Mouse (Mus musculus) forebrain, embryonic 15.5 days (tissue): Measurements from ENCODE around the gene Sult1c1. TPM values are rescaled to one million over a fixed set of nuclear protein-coding genes. Genes with fewer than 3 reads are reported as not detected.
"Not testable (repeated sequence)": the region's sequence is repeated elsewhere in the genome, so short reads cannot be mapped to it uniquely, and the experiment has no call there.

Source experiments
- ATAC-seq: fragments of 200-750 bp; cut with Nextera tagmentation; replicated peaks from 2 replicates; pipeline ENCODE4 v1.8.0; 2017; ENCODE audit warnings: mild to moderate bottlenecking, moderate TSS enrichment, moderate library complexity
- H3K27ac ChIP-seq: fragments of 300-500 bp; sonication (generic); replicated peaks from 2 replicates; pipeline ENCODE4 v1.5.1; 2015; ENCODE audit warnings: mild to moderate bottlenecking, inconsistent platforms
- H3K27me3 ChIP-seq: fragments of 300-500 bp; sonication (generic); 2 replicates; pipeline ENCODE4 v1.6.1; 2015; ENCODE audit warnings: inconsistent platforms
- H3K36me3 ChIP-seq: fragments of 300-500 bp; sonication (generic); 2 replicates; pipeline ENCODE4 v1.6.1; 2015; ENCODE audit warnings: mild to moderate bottlenecking, inconsistent platforms
- H3K4me1 ChIP-seq: fragments of 300-500 bp; sonication (generic); 2 replicates; pipeline ENCODE4 v1.6.1; 2015; ENCODE audit warnings: inconsistent platforms
- H3K4me2 ChIP-seq: fragments of 300-500 bp; sonication (generic); replicated peaks from 2 replicates; pipeline ENCODE4 v1.6.1; 2015; ENCODE audit warnings: mild to moderate bottlenecking, inconsistent platforms
- H3K4me3 ChIP-seq: fragments of 300-500 bp; sonication (generic); 2 replicates; pipeline ENCODE4 v1.5.1; 2015; ENCODE audit warnings: mild to moderate bottlenecking, inconsistent platforms
- H3K9ac ChIP-seq: fragments of 300-500 bp; sonication (generic); replicated peaks from 2 replicates; pipeline ENCODE4 v1.6.1; 2015; ENCODE audit warnings: mild to moderate bottlenecking, inconsistent platforms
- H3K9me3 ChIP-seq: fragments of 300-500 bp; sonication (generic); 2 replicates; pipeline ENCODE4 v1.6.1; 2016; ENCODE audit warnings: inconsistent platforms
- WGBS: fragments of 180-500 bp; shearing (Covaris S2); methylation state at CpG from one replicate; pipeline ENCODE4 v1.1.7; 2015; ENCODE audit warnings: mixed read lengths; 5-methylcytosine and 5-hydroxymethylcytosine counted together
- polyA plus RNA-seq: library from polyadenylated mRNA; unstranded; fragments of >200 nt; fragmentation: Nextera tagmentation; extraction: Ambion mirVana; gene quantifications from 2 replicates; pipeline ENCODE4 v1.2.1, GENCODE M21; 2015

The Sult1c1 gene
- 0.10 TPM in 1 of 2 replicates, not detected in the other for polyA plus RNA-seq

DNA sequence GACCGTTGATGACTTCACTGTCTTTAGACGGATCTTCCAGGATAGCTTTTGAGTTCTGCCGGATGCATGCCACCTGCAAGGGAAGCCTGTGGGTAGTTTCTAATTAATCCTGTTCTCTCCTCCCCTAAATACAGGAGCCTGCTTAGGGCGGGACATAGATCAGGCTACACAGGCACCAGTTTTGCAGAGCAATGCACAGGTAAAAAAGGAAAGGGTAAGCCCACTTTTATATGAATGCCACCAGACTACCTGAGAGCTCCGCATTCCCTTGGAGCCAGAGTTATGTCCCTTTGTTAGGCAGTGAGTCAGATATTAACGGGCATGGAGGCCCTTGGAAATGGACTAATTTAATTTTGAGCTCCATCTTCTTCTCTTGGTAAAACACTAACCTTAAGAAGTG lies at the start of gene Sult1c1:
Gene Sult1c1 (minus strand): TSS at position 101 of the 400 bp plus-strand sequence.
- ATAC-seq = no peak
- Histone ChIP-seq H3K9me3 (no peaks in the 10 kb centered on the region), H3K9ac (no peak within 1 kb of the TSS), H3K4me2 (no peak within 1 kb of the TSS), H3K4me3 (no peak within 1 kb of the TSS), H3K36me3 (no peaks in the 10 kb centered on the region), H3K27ac (no peak within 1 kb of the TSS), H3K27me3 (no peaks in the 10 kb centered on the region), H3K4me1 (no peaks in the 10 kb centered on the region)
- WGBS = 82% methylated on average over 6 of the region's 6 CpGs

DNA sequence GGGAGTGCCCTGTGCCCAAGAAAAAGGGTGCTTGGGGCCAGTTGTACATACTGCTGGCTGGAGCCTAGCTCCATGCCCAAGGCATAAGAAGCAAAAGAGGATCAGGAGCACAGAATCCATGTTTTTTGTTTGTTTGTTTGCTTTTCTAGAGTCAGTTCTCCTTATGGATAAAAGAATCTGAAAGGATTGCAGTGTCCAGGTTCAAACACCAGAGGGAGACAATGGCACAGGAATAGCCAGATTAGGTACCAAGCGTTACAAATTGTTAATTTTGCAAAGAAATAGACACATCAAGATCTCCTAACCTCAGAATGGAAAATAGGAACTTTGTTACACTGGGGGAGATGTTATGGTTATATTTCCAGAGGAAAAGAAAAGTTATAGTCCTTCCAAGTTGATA lies 23.7 kb upstream of the Sult1c1 start:
- Histone ChIP-seq H3K27me3 (no peaks in the 10 kb centered on the region), H3K4me3 (no peak overlapping the region), H3K9ac (no peak overlapping the region), H3K27ac (no peak overlapping the region), H3K9me3 (no peaks in the 10 kb centered on the region), H3K4me1 (no peaks in the 10 kb centered on the region), H3K4me2 (no peak overlapping the region), H3K36me3 (no peaks in the 10 kb centered on the region)
- 7% methylated on average over 1 of the region's 1 CpGs for WGBS
- no peak; the same call in 1 of the 2 replicates for ATAC-seq

DNA sequence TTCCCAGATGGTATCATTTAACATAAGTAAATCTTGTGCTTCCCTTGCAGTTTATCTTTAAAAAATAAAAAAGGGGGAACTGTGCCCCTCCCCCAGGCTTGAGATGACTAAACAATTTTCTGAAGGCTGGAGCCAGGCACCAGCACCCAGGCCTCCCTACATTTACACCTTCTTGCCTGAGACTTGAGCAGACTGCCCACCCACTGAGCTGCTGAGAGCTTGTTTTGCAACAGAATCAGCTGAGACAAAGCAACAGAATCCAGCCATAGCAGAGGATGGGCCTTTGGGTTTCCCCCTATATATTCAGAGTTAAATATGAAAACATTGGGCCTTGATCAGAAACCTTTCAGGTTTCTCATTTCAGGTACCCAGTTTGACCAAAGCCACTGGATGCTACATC lies 20.7 kb upstream of the Sult1c1 start:
- no peak overlapping the region for H3K9ac ChIP-seq
- no peak overlapping the region for H3K4me2 ChIP-seq
- H3K4me1 ChIP-seq = no peaks in the 10 kb centered on the region
- H3K27me3 ChIP-seq = no peaks in the 10 kb centered on the region
- H3K9me3 ChIP-seq = no peaks in the 10 kb centered on the region
- no peak for ATAC-seq
- no peak overlapping the region for H3K4me3 ChIP-seq
- H3K27ac ChIP-seq = no peak overlapping the region
- no peaks in the 10 kb centered on the region for H3K36me3 ChIP-seq

DNA sequence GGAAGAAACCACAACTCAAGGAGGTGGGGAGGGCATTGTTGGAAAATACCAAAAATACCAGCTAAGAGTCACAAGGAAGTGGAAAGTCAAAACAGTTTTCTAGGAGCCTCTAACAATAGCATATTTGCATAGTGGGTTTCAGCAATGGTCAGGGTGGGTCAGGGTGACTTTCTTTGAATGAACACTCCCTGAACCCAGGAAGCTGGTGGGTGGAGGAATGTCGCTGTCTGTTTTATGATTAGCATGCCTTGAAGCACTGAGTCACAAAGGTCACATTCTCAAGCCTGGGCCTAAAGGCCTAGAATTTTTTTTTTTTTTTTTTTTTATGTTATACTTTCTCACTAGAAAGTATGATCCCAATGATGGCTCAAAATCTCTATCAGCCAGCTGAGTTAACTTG lies 20.1 kb upstream of the Sult1c1 start:
- not testable (repeated sequence) for H3K9me3 ChIP-seq, H3K9ac ChIP-seq, H3K4me1 ChIP-seq, H3K27ac ChIP-seq, H3K4me3 ChIP-seq, ATAC-seq, H3K36me3 ChIP-seq, H3K27me3 ChIP-seq, H3K4me2 ChIP-seq
- 89% methylated on average over 1 of the region's 1 CpGs for WGBS

DNA sequence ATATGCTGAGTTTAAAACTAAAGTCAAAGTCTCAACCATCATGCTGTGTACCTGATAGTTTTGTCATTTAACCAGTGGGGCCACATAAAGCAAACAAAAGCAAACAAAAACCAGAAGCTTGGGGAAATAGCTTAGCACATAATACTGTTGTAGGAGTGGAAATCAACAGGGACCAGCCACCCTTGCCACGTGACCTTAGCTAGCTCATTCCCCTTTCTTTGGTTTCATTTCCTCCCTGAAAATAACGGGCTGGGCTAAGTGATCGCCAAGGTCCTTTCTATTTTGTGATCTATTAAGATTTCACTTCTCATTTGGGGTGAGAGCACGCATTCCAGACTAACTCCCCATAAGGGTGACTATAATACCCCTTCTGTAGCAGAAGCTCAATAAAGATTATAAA lies 13.0 kb upstream of the Sult1c1 start:
- Histone ChIP-seq H3K9me3 (no peaks in the 10 kb centered on the region), H3K36me3 (no peaks in the 10 kb centered on the region), H3K4me3 (no peak overlapping the region), H3K27ac (no peak overlapping the region), H3K9ac (no peak overlapping the region), H3K4me1 (no peaks in the 10 kb centered on the region), H3K4me2 (no peak overlapping the region), H3K27me3 (no peaks in the 10 kb centered on the region)
- 79% methylated on average over 4 of the region's 4 CpGs for whole genome bisulfite sequencing
- no peak for ATAC-seq

DNA sequence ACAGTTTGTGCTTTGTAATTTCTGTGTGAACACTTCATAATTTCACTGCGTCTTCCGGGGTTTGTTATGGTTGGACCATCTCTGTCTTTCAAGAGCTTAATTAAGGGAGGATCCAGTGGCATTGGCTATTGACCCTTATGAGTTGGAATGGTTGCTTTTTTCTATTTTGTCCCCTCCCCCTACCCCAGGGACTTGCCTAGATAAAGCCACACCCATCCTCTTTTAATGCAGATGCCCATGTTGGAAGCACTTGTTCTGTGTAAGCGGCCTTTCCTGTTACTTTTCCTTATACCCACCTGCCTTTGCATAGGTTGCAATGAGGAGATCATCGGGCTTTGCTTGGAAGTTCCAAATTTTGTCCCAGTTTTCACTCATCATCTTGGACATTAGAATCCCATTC lies 16.9 kb downstream of the Sult1c1 start:
- no peak overlapping the region for H3K9ac ChIP-seq
- H3K9me3 ChIP-seq = no peaks in the 10 kb centered on the region
- no peaks in the 10 kb centered on the region for H3K4me1 ChIP-seq
- no peaks in the 10 kb centered on the region for H3K36me3 ChIP-seq
- no peak overlapping the region for H3K27ac ChIP-seq
- no peak overlapping the region for H3K4me3 ChIP-seq
- no peak overlapping the region for H3K4me2 ChIP-seq
- WGBS = 89% methylated on average over 4 of the region's 4 CpGs
- ATAC-seq = no peak
- no peaks in the 10 kb centered on the region for H3K27me3 ChIP-seq

DNA sequence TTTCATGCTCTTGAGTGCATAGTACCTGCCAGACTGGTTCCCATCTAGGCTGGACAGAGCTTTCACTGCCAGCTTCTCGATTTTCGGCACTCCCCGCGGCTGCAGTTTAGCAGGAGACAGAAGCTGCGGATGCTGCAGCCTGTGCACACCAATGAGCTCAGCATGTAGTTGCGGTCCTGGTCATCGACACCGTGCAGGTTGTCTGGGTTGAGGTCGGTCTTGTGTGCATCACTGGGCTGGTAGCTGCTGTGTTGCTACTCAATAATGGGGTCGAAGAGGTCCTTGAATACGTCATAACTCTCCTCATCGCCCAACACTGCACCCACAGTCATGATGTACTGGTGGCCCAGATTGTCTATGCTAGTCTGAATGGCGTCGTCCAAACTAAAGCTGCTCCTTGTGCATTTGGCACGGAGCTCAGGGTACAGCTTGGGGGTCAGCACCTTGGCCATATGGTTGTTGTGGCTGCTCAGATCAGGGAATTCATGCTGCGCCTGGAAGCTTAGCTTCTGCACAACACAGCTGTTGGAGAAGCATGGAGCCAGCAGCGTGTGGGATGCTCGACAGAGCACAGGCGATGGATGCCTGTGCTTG lies 48.8 kb downstream of the Sult1c1 start:
- ATAC-seq = no peak
- H3K4me3 ChIP-seq = no peak overlapping the region
- H3K27ac ChIP-seq = no peak overlapping the region
- H3K9ac ChIP-seq = no peak overlapping the region
- no peaks in the 10 kb centered on the region for H3K4me1 ChIP-seq
- no peaks in the 10 kb centered on the region for H3K36me3 ChIP-seq
- no peaks in the 10 kb centered on the region for H3K9me3 ChIP-seq
- whole genome bisulfite sequencing = 94% methylated on average over 19 of the region's 19 CpGs
- H3K4me2 ChIP-seq = no peak overlapping the region
- no peaks in the 10 kb centered on the region for H3K27me3 ChIP-seq

DNA sequence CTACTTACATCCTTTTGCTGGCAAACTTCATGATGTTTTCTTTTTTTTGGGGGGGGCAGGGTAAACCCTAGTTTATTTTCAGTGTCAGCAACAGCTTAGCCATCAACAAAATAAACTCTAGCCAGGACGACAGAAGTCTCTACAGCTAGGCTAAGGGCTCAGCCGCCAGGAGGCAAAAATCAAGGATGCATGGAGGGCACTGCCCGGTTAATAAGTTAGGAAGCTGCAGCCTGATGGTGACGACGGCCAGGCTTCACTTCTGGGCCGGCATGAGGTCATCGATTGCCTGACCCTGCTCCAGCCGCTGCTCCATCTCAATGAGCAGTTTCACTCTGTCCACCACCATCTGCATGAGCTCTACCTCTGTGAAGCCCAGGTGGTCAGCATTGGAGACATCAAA lies 49.7 kb downstream of the Sult1c1 start:
- Histone ChIP-seq H3K27me3 (no peaks in the 10 kb centered on the region), H3K4me1 (no peaks in the 10 kb centered on the region), H3K4me2 (no peak overlapping the region), H3K9me3 (no peaks in the 10 kb centered on the region), H3K27ac (no peak overlapping the region), H3K4me3 (no peak overlapping the region), H3K36me3 (no peaks in the 10 kb centered on the region), H3K9ac (no peak overlapping the region)
- no peak for ATAC-seq
- 95% methylated on average over 8 of the region's 8 CpGs for WGBS

Other genes with a start within 250 kb of the Sult1c1 start
- gene Sult1c2, start 144.3 kb downstream of the Sult1c1 start, polyA plus RNA-seq = not detected in 2 replicates